Mouse (Mus musculus): Measurements from ENCODE around the gene Jph4. TPM values are rescaled to one million over a fixed set of nuclear protein-coding genes. Genes with fewer than 3 reads are reported as not detected.
A peak's percentile ranks its signal among the peaks of the same experiment; 100 is the strongest.

Jph4 gene
- total and polyA plus RNA-seq, 3 experiments, result not detected

DNA sequence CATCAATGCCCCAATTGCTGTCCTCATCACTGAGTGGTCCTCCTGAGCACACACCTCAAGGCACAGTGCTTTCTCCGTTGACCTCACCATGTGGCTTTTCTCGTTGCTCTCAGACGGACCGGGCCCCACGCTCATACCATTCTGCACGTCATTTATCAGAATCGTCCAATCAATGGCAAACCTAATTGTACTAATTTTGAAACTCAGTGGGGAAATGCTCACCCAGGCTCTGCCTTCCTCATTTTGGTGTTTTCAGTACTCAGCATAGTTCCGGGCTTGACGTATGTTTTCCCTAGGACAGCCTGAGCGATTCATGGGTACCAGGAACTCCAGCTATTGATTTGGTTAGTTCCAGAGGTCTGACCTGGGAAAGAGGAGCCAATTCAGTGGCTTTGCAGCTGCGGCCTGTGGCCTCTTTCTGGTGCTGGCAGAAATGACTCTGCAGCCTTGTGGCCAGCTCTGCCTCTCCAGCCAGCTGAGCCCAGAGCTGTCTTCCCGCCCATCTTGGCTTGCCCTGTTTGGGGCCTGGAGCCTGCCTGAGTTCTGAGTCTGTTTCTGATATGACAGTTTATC is 30.2 kb upstream of the Jph4 start:
- in situ Hi-C loops (cut with MboI; ENCODE audit: low pct_ligation_motif_present, low pct_unique_long_range_greater_than_20kb, low sequenced_read_pairs) (no loop called here), dilution Hi-C loops (cut with MboI; ENCODE audit: extremely low pct_ligation_motif_present, extremely low pct_unique_long_range_greater_than_20kb, low sequenced_read_pairs) (no loop called here)
- Histone ChIP-seq H3K79me2 (replicated peaks; ENCODE audit: control insufficient read depth, extremely low read depth, insufficient read depth, poor library complexity, severe bottlenecking) (no peaks in the 10 kb centered on the region), H3K9me3 (replicated peaks; ENCODE audit: low read length) (no peaks in the 10 kb centered on the region), H3K9ac (ENCODE audit: insufficient read depth, low read depth) (peak overlapping the region; percentile 27; the same call in 1 of the 2 replicates), H3K27ac (ENCODE audit: insufficient read depth, low read depth) (peak overlapping the region; percentile 87), H3K36me3 (replicated peaks in 1 of 2; ENCODE audit: control insufficient read depth in 1 of 2, insufficient read depth in 1 of 2, low read length in 1 of 2) (no peaks in the 10 kb centered on the region), H3K4me3 (replicated peaks in 1 of 3; ENCODE audit: low read depth in 2 of 3, low read length in 2 of 3, poor library complexity in 1 of 3) (peak overlapping the region in 1 of 3 experiments; percentile 25), H3K27me3 (replicated peaks) (no peaks in the 10 kb centered on the region), H3K4me2 (ENCODE audit: insufficient read depth, low read depth, poor library complexity, severe bottlenecking) (peak overlapping the region; percentile 18), H3K4me1 (ENCODE audit: control insufficient read depth in 1 of 2, insufficient read depth in 2 of 2) (peaks cover 16 to 57% of the 10 kb centered on the region in 2 experiments)
- peak; percentile 90 for DNase-seq (ENCODE audit: extremely low read depth)
- peak; percentile 60; the same call in 1 of the 2 replicates for TF ChIP-seq BHLHE40 (IDR thresholded peaks at IDR 0.05; ENCODE audit: low read depth, low read length)
- no peak for TF ChIP-seq MAZ (IDR thresholded peaks at IDR 0.05; ENCODE audit: low read depth, low read length)
- no peak for TF ChIP-seq PAX5 (IDR thresholded peaks at IDR 0.05; ENCODE audit: low read length)
- TF ChIP-seq UBTF (IDR thresholded peaks at IDR 0.05; ENCODE audit: low read depth, low read length), result peak; percentile 33; the same call in 1 of the 2 replicates
- TF ChIP-seq IRF4 (IDR thresholded peaks at IDR 0.05; ENCODE audit: low read depth, low read length), result peak; percentile 87; the same call in 1 of the 2 replicates
- TF ChIP-seq MXI1 (IDR thresholded peaks at IDR 0.05; ENCODE audit: low read depth, low read length), result peak; percentile 83; the same call in 1 of the 2 replicates
- peak; percentile 63 for TF ChIP-seq TBP (conservative IDR thresholded peaks at IDR 0.05; ENCODE audit: low read depth, low read length)
- no peak for TF ChIP-seq E2F4 (IDR thresholded peaks at IDR 0.05; ENCODE audit: insufficient replicate concordance, low read depth, low read length)
- TF ChIP-seq POLR2A (IDR thresholded peaks at IDR 0.05; ENCODE audit: low read depth, low read length), result peak; percentile 66
- peak; percentile 90 for TF ChIP-seq MYC (IDR thresholded peaks at IDR 0.05; ENCODE audit: low read depth, low read length)
- TF ChIP-seq CHD1 (IDR thresholded peaks at IDR 0.05; ENCODE audit: low read depth, low read length), result no peak
- no peak for TF ChIP-seq USF1 (IDR thresholded peaks at IDR 0.05; ENCODE audit: low read depth, low read length)
- TF ChIP-seq USF2 (conservative IDR thresholded peaks at IDR 0.05; ENCODE audit: low read depth, low read length), result no peak
- TF ChIP-seq ETS1 (conservative IDR thresholded peaks at IDR 0.05; ENCODE audit: low read depth, low read length), result peak; percentile 89
- TF ChIP-seq MEF2A (IDR thresholded peaks at IDR 0.05; ENCODE audit: borderline replicate concordance, low read depth, low read length), result peak; percentile 53; the same call in 1 of the 2 replicates
- TF ChIP-seq NELFE (IDR thresholded peaks at IDR 0.05; ENCODE audit: low read depth, low read length), result peak; percentile 71; the same call in 1 of the 2 replicates
- peak; percentile 69 for TF ChIP-seq JUND (conservative IDR thresholded peaks at IDR 0.05; ENCODE audit: low read depth, low read length)
- no peak for TF ChIP-seq CTCF (conservative IDR thresholded peaks at IDR 0.05 in 1 of 2, IDR thresholded peaks at IDR 0.05 in 1 of 2; ENCODE audit: low read depth in 2 of 2, low read length in 2 of 2)
- TF ChIP-seq TCF12 (IDR thresholded peaks at IDR 0.05; ENCODE audit: low read depth, low read length), result peak; percentile 73
- TF ChIP-seq CHD2 (IDR thresholded peaks at IDR 0.05; ENCODE audit: low read length), result no peak
- TF ChIP-seq HCFC1 (IDR thresholded peaks at IDR 0.05; ENCODE audit: low read depth, low read length), result no peak; the same call in 1 of the 2 replicates
- no peak for TF ChIP-seq KAT2A (IDR thresholded peaks at IDR 0.05; ENCODE audit: insufficient replicate concordance, low read length)
- TF ChIP-seq MAFK (IDR thresholded peaks at IDR 0.05; ENCODE audit: insufficient replicate concordance, low read length), result 0 out of 2 replicates have a peak, but pooled peaks have one; percentile 32
- TF ChIP-seq ELF1 (IDR thresholded peaks at IDR 0.05; ENCODE audit: low read depth, low read length), result peak; percentile 81
- peak; percentile 70 for TF ChIP-seq EP300 (IDR thresholded peaks at IDR 0.05; ENCODE audit: low read length)
- no peak for TF ChIP-seq RAD21 (IDR thresholded peaks at IDR 0.05; ENCODE audit: low read depth, low read length)
- TF ChIP-seq GABPA (IDR thresholded peaks at IDR 0.05; ENCODE audit: insufficient replicate concordance, low read depth, low read length), result no peak
- TF ChIP-seq RCOR1 (conservative IDR thresholded peaks at IDR 0.05; ENCODE audit: low read depth, low read length), result no peak
- peak; percentile 36; the same call in 1 of the 2 replicates for TF ChIP-seq ZMIZ1 (IDR thresholded peaks at IDR 0.05; ENCODE audit: low read depth, low read length)
- TF ChIP-seq ZKSCAN1 (IDR thresholded peaks at IDR 0.05; ENCODE audit: borderline replicate concordance, low read depth, low read length), result no peak
- TF ChIP-seq SIN3A (IDR thresholded peaks at IDR 0.05; ENCODE audit: low read length), result peak; percentile 52; the same call in 1 of the 2 replicates
- TF ChIP-seq SMC3 (IDR thresholded peaks at IDR 0.05; ENCODE audit: low read depth, low read length), result no peak
- TF ChIP-seq ZNF384 (IDR thresholded peaks at IDR 0.05; ENCODE audit: low read depth, low read length), result no peak
- TF ChIP-seq POLR2AphosphoS2 (IDR thresholded peaks at IDR 0.05; ENCODE audit: low read depth, low read length), result no peak
- peak; percentile 92 for TF ChIP-seq MAX (IDR thresholded peaks at IDR 0.05; ENCODE audit: low read length)
- TF ChIP-seq JUN (IDR thresholded peaks at IDR 0.05; ENCODE audit: insufficient read depth, low read depth, low read length), result peak; percentile 65; the same call in 1 of the 2 replicates
- no peak for TF ChIP-seq ZC3H11A (IDR thresholded peaks at IDR 0.05; ENCODE audit: low read depth, low read length)
- peak; percentile 29; the same call in 1 of the 2 replicates for TF ChIP-seq NRF1 (IDR thresholded peaks at IDR 0.05; ENCODE audit: low read depth, low read length)
